Mouse (Mus musculus) testis, postnatal 10 days (tissue): ENCODE measurements at regions not wholly inside any gene's neighbourhood (a gene's known extent, or its start where the extent isn't known, plus 50 kb on each side); places are given as distances from the start of the nearest gene placed in this dataset.

Experiments
- DNase-seq: peaks from one replicate; pipeline ENCODE4 v3.0.0; 2021; ENCODE audit warnings: low spot score

- DNase-seq = no peak
These were observed 212.3 kb upstream of the Rbfox1 start for GRCm38 (mm10) chr16:5672871-5673270.

DNA sequence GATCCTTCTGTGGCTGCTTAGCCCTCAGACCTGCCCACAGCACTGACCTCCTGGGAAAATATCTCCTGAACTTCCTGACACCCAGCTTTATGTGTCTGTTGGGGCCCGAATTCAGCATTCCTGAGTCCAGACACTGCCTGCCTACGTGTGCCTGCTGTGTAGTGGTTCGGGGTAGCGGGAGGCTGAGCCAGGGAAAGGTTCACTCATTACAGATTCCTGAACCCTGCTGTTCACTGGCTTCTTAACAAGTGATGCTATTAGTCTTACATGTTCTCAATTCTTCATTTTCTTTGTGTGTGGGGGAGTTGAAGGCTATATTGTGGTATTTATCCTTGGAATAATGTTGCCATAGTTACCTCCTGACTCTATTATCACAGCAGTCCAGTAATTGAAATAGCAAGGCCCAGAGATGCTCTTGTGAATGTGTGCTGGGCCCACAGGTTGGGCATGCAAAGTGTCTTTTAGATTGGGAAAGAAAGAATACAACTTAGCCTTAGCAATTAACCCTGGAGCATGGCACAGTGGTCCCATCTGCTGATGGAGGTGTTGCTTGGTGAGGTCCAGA is 216.7 kb upstream of the Rbfox1 start:
- no peak for DNase-seq

- peak; percentile 43 for DNase-seq
These were observed 223.2 kb upstream of the Rbfox1 start for GRCm38 (mm10) chr16:5661918-5662317.

DNA sequence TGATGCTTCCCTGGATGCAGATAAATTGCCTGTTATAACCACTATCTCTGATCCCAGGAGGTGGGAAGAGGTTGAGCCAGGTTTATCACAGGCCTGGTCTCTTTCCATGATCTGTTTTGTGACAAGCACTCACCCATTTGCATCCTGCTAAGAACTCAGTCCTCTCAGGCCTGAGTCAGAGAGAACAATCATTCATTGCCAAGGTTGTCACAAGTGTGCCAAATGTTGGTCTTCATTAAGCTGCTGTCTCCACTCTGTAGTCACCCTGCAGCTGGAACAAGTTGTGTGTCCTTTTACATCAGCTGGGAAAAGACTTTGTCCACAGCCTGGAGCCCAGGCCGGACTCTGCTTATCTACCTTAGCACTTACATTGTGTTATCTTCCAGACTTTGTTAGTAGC is 233.6 kb upstream of the Rbfox1 start:
- DNase-seq = no peak

DNA sequence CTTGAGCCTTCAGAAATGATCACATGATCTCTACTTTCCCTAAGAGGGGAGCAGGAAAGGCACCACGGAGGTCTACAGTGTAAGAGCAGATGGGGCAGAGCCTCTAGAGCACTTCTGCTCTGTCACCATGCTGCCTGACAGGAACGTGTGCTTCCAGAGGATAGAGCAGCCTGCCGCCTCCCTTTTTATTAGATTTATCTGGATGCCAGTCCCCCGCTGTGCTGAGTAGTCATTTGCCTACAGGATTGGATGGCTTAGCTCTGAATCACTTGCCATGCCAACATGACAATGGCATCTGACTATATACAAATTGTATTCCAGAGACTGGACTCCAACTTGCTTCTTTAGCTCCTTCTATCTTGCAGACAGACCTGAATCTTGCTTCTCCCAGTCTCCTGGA is 234.2 kb upstream of the Rbfox1 start:
- no peak for DNase-seq

DNA sequence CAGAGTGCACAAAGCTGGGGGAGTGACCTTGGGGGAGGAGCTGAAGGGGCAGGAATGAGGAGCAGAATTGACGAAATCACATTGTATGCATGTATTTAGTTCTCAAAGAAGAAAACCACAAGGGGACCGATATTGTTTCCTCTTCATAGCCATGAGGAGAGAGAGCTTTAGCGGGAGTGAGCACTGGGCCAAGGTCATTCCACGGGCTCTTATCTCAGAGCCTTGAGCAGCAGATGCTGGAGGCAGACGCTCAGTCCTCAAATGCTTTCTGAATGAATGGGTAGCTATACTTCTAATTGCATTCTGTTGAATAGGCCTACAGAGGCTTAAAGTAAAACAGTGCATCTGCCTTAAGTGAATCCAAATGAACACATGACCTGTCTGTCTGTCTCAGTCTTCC is 245.2 kb upstream of the Rbfox1 start:
- peak; percentile 40 for DNase-seq

- no peak for DNase-seq
These were observed 255.2 kb upstream of the Rbfox1 start for GRCm38 (mm10) chr16:5629996-5630395.

DNA sequence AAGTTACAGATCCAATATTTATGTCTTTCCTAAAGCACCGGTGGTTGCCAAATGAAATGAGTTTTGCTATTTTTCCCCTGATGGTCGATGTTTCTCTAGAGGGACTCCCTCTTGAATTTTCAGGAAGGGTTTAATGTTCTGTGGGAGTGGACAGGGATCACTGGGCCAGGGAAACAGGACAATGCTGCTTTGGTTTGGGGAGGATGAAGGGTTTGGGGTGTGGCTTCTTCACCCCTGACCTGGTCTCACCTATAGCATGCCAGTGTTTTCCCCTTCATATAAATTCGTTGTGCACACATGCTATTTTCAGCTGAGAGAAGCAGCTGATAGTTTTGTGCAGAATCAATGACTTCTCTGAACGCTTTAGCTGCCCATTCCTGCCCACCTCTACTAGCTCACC is 257.2 kb upstream of the Rbfox1 start:
- DNase-seq = no peak

DNA sequence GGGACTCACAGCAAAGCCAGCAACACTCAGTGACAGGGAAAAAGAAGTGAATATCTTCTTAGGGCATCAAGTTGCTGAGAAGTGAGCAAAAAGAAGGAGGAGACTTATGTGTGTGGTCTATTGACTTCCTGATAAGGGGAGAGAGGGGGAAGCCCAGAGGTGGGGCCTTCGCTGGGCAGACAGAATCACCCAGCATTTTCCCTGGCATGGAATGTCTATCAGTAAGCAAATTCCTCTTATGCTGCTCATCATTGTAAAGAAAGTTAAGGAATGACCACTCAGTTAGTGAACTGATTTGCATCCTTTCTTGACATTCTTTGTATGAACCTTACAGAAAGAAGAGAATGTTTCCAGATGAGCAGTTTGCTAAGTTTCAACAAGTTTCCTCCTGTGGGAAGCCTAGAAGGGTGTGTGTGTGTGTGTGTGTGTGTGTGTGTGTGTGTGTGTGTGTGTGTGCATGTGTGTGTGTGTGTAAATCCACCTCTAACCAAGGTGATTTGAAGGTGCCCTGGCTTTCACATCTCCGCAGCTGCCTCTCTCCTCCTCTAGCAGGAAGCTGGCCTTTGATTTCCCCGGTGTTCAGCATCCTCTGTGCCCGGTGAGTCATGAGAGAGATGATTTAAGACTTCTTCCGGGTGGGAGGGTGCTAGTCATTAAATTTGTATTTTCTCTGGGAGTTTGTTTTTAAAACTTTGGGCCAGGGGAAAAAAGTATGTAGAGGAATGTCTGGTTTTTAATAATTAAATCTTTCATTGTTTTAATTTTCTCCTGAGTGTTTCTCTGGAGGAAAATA is 257.8 kb upstream of the Rbfox1 start:
- no peak for DNase-seq

DNA sequence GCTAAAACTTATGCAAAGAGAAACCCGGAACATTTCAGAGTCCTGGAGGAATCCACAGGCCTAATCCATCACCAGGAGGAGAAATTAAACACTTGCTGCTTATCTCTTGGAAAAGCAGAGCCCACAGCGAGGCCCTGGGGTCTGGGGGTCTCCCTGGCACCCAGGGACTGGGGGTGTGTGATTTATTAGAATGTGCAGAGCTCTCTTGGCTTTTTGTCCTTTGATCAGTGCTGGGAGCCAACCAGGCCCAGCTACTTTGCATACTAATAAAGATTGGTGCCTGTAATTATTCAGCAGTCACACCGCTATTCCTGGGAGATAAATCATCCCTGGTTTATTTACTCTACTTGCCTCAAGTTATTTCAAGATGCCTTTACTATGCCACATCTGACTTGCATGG is 260.0 kb upstream of the Rbfox1 start:
- no peak for DNase-seq

- no peak for DNase-seq
These were observed 264.6 kb upstream of the Rbfox1 start for GRCm38 (mm10) chr16:5620566-5620965.

DNA sequence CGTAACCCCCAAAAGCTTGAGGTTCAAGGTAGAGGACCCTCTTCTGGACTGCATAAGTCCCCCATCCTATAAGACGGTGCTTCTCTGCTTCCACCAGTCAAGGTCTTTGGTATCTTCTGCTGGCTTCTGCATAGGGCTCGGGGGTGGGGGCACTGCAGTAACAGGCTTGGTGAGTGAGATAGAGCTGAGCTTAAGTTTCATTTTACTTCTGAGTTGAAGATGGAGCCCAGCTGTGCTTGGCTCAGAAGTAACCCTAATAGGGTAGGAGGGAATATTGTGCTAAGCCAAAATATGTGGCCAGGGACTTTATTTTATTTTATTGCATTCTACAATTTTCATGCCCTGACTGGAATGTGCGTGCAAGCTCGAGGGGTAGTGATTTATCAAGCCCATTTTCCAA is 268.8 kb upstream of the Rbfox1 start:
- no peak for DNase-seq

DNA sequence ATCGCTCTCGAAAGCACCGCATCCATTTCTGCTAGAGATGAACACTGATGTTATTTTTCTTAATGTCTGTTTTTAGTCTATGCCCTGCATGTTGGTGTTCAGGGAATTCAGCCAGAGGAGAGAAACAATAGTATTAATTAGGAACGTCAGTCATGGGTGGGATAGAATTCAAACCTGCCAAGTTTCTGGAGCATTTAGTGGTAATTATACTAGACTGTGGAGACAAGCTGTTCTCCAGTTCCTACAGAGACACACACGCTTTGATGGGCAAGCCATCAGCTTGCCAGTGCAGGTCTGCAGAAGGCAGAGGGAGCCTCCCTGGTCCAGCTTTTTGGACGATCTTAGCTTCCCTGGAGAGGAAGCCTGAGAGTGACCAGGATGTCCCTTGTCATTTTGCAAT is 289.8 kb upstream of the Rbfox1 start:
- DNase-seq = no peak

- DNase-seq = no peak
These were observed 306.8 kb upstream of the Rbfox1 start for GRCm38 (mm10) chr16:5578333-5578732.

GRCm38 (mm10) chr16:5572780-5573179 is 312.4 kb upstream of the Rbfox1 start:
- no peak for DNase-seq

GRCm38 (mm10) chr16:5570619-5571018 is 314.5 kb upstream of the Rbfox1 start:
- no peak for DNase-seq

- DNase-seq = no peak
These were observed 313.3 kb upstream of the Eef2kmt start for GRCm38 (mm10) chr16:5569101-5569500.

DNA sequence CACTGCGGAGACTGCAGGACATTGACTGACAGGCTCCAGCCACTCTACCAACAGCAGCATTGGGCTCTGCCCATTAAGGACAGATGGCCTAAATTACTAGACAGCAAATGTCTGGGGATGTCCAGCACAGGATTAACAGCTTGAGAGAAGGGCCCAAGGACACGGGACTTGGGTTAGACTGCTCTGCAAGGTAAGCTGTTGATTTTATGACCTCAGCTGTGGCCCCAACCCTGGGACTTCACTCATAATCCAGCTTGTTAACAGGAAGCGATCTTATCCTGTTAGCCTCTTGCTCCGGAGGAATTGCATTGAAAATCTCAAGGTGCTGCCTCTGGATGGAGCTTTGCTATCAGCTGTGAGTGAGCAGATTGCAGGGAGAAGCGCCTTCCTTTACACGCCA is 293.2 kb upstream of the Eef2kmt start:
- DNase-seq = no peak

GRCm38 (mm10) chr16:5548602-5549001 is 292.8 kb upstream of the Eef2kmt start:
- no peak for DNase-seq

GRCm38 (mm10) chr16:5546808-5547207 is 291.0 kb upstream of the Eef2kmt start:
- no peak for DNase-seq

GRCm38 (mm10) chr16:5545801-5546200 is 290.0 kb upstream of the Eef2kmt start:
- DNase-seq = no peak

- DNase-seq = no peak
These were observed 288.7 kb upstream of the Eef2kmt start for GRCm38 (mm10) chr16:5544436-5544835.

GRCm38 (mm10) chr16:5538836-5539510 is 283.2 kb upstream of the Eef2kmt start:
- no peak for DNase-seq
